Mouse (Mus musculus) myocyte (in vitro differentiated cells): Measurements from ENCODE around the gene Il9r. TPM values are rescaled to one million over a fixed set of nuclear protein-coding genes. Genes with fewer than 3 reads are reported as not detected.

ENCODE experiments used
- H3K27me3 ChIP-seq: one replicate; pipeline ENCODE4 v1.6.1; 2011; ENCODE audit not compliant: control insufficient read depth, insufficient read depth, insufficient read length
- H3K36me3 ChIP-seq: one replicate; pipeline ENCODE4 v1.6.1; 2011; ENCODE audit not compliant: control insufficient read depth, insufficient read depth
- H3K4me2 ChIP-seq: one replicate; pipeline ENCODE4 v1.6.1; 2011; ENCODE audit warnings: low read depth, control low read depth
- H3K4me3 ChIP-seq: one replicate; pipeline ENCODE4 v1.5.1; 2011; ENCODE audit warnings: mild to moderate bottlenecking, control low read depth, moderate library complexity
- H3K79me2 ChIP-seq: one replicate; pipeline ENCODE4 v1.6.1; 2011; ENCODE audit not compliant: control insufficient read depth, insufficient read depth
- H3ac ChIP-seq: one replicate; pipeline ENCODE4 v1.6.1; 2011; ENCODE audit not compliant: control insufficient read depth, insufficient read length
- CEBPB ChIP-seq: IDR thresholded peaks from 2 replicates; pipeline ENCODE4 v1.6.1; 2011; ENCODE audit warnings: mild to moderate bottlenecking, moderate library complexity; ENCODE audit not compliant: poor library complexity, insufficient read depth, severe bottlenecking
- E2F4 ChIP-seq: IDR thresholded peaks from one replicate; pipeline ENCODE4 v1.6.1; 2011; ENCODE audit warnings: mild to moderate bottlenecking, control low read depth, moderate library complexity; ENCODE audit not compliant: insufficient read depth
- MAX ChIP-seq: IDR thresholded peaks from one replicate; pipeline ENCODE4 v1.6.1; 2011; ENCODE audit warnings: low read depth, mild to moderate bottlenecking, control low read depth
- MYOD1 ChIP-seq, 3 experiments: IDR thresholded peaks; one replicate each; pipeline ENCODE4 v1.6.1; 2011; ENCODE audit warnings: control low read depth in 2 of 3, low read depth in 2 of 3, mild to moderate bottlenecking in 2 of 3, moderate library complexity in 1 of 3; ENCODE audit not compliant: insufficient read length in 2 of 3, control insufficient read depth in 1 of 3
- MYOG ChIP-seq, 3 experiments: IDR thresholded peaks; one replicate each; pipeline ENCODE4 v1.6.1; 2011; ENCODE audit warnings: control low read depth in 2 of 3, low read depth in 2 of 3, mild to moderate bottlenecking in 2 of 3; ENCODE audit not compliant: insufficient read length in 2 of 3, control insufficient read depth in 1 of 3, insufficient read depth in 1 of 3
- POLR2A ChIP-seq: IDR thresholded peaks from one replicate; pipeline ENCODE4 v1.6.1; 2011; ENCODE audit warnings: low read depth, mild to moderate bottlenecking, control low read depth, moderate library complexity; ENCODE audit not compliant: insufficient read length
- POLR2AphosphoS2 ChIP-seq: IDR thresholded peaks from one replicate; pipeline ENCODE4 v1.6.1; 2011; ENCODE audit warnings: low read depth, control low read depth; ENCODE audit not compliant: insufficient read length
- REST ChIP-seq: IDR thresholded peaks from one replicate; pipeline ENCODE4 v1.6.1; 2011; ENCODE audit warnings: mild to moderate bottlenecking, control low read depth, moderate library complexity; ENCODE audit not compliant: insufficient read depth, insufficient read length
- SRF ChIP-seq: IDR thresholded peaks from one replicate; pipeline ENCODE4 v1.6.1; 2011; ENCODE audit warnings: low read depth; ENCODE audit not compliant: control insufficient read depth, insufficient read length
- TCF12 ChIP-seq: IDR thresholded peaks from one replicate; pipeline ENCODE4 v1.6.1; 2011; ENCODE audit warnings: mild to moderate bottlenecking, control low read depth; ENCODE audit not compliant: poor library complexity, insufficient read depth, severe bottlenecking
- TCF3 ChIP-seq: IDR thresholded peaks from one replicate; pipeline ENCODE4 v1.6.1; 2011; ENCODE audit warnings: low read depth, control low read depth; ENCODE audit not compliant: insufficient read length
- USF1 ChIP-seq: IDR thresholded peaks from one replicate; pipeline ENCODE4 v1.6.1; 2011; ENCODE audit warnings: low read depth, mild to moderate bottlenecking, control low read depth, moderate library complexity
- polyA plus RNA-seq: library from polyadenylated mRNA; unstranded; fragments of >200 nt; fragmentation: generic; extraction: Trizol; gene quantifications from one replicate; pipeline ENCODE4 v1.2.1, GENCODE M21; 2012; ENCODE audit warnings: missing spikeins

Il9r gene
- polyA plus RNA-seq, 1 experiment = 0.01 TPM

- Histone ChIP-seq H3K4me3 (no peak overlapping the region), H3K36me3 (peaks cover 24% of the 10 kb centered on the region), H3K79me2 (no peaks in the 10 kb centered on the region), H3K4me2 (no peak overlapping the region), H3ac (no peak overlapping the region), H3K27me3 (no peaks in the 10 kb centered on the region)
- TF ChIP-seq POLR2A (no peak), USF1 (no peak), E2F4 (no peak), POLR2AphosphoS2 (no peak), TCF3 (no peak), CEBPB (no peak), REST (no peak), SRF (no peak), TCF12 (no peak), MYOG (IDR thresholded peaks at IDR 0.05; ENCODE audit: control insufficient read depth in 1 of 3, insufficient read depth in 1 of 3, insufficient read length in 2 of 3, low read depth in 2 of 3) (no peak), MAX (no peak), MYOD1 (IDR thresholded peaks at IDR 0.05; ENCODE audit: control insufficient read depth in 1 of 3, insufficient read length in 2 of 3, low read depth in 2 of 3) (no peak)
Measured at GRCm38 (mm10) chr11:32238093-32238860, 38.2 kb upstream of the Il9r start.

DNA sequence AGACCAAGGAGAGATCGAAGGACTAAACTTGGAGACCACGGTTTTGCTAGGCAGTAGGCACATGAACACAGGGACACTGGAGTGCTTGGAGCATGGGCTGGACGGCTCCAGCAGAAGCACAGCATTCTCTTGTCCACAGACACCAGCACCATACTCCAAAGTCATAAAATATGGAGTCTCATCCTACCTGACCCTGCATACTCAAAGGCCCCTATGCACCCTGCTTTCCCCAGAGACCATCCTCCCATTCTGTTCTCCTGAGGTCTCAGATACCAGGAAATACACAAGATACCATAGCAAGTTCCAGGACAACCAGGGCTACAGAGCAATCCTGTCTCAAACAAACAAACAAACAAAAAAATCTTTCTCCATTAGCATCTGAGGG lies 37.3 kb upstream of the Il9r start:
- H3K79me2 ChIP-seq = no peaks in the 10 kb centered on the region
- TF ChIP-seq CEBPB (no peak), POLR2A (no peak), TCF12 (no peak), TCF3 (no peak), MYOG (IDR thresholded peaks at IDR 0.05; ENCODE audit: control insufficient read depth in 1 of 3, insufficient read depth in 1 of 3, insufficient read length in 2 of 3, low read depth in 2 of 3) (no peak), MYOD1 (IDR thresholded peaks at IDR 0.05; ENCODE audit: control insufficient read depth in 1 of 3, insufficient read length in 2 of 3, low read depth in 2 of 3) (no peak), E2F4 (no peak), POLR2AphosphoS2 (no peak), USF1 (no peak), SRF (no peak), REST (no peak), MAX (no peak)
- no peaks in the 10 kb centered on the region for H3K27me3 ChIP-seq
- no peak overlapping the region for H3K4me3 ChIP-seq
- H3K36me3 ChIP-seq = peaks cover 31% of the 10 kb centered on the region
- no peak overlapping the region for H3ac ChIP-seq
- H3K4me2 ChIP-seq = no peak overlapping the region

GRCm38 (mm10) chr11:32236712-32237410 lies 36.8 kb upstream of the Il9r start:
- Histone ChIP-seq H3K4me2 (no peak overlapping the region), H3K36me3 (peaks cover 36% of the 10 kb centered on the region), H3K4me3 (no peak overlapping the region), H3K27me3 (no peaks in the 10 kb centered on the region), H3ac (no peak overlapping the region), H3K79me2 (no peaks in the 10 kb centered on the region)
- TF ChIP-seq MAX (no peak), REST (no peak), CEBPB (no peak), MYOG (IDR thresholded peaks at IDR 0.05; ENCODE audit: control insufficient read depth in 1 of 3, insufficient read depth in 1 of 3, insufficient read length in 2 of 3, low read depth in 2 of 3) (no peak), SRF (no peak), TCF12 (no peak), MYOD1 (IDR thresholded peaks at IDR 0.05; ENCODE audit: control insufficient read depth in 1 of 3, insufficient read length in 2 of 3, low read depth in 2 of 3) (no peak), TCF3 (no peak)

DNA sequence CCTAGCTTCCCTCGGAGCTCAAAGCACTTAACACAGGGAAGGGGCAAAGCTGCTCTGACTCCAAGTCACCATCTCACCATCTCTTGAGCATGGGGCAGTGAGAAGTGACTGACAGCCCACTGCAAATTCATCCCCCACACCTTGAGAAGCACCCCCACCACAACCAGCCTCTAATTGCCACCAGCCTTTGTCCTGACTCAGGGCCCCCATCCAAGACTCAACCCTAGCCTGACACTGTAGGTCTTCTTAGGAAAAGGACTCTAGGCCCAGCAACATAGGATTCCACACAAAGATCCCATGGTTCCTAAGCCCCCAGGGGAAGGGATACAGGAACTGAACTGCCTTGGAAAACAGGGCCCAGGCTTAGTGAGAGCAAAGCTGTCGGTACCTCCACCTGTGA lies 36.1 kb upstream of the Il9r start:
- Histone ChIP-seq H3K4me2 (no peak overlapping the region), H3K4me3 (no peak overlapping the region), H3K27me3 (no peaks in the 10 kb centered on the region), H3K79me2 (no peaks in the 10 kb centered on the region), H3K36me3 (peaks cover 33% of the 10 kb centered on the region), H3ac (no peak overlapping the region)
- TF ChIP-seq MYOG (IDR thresholded peaks at IDR 0.05; ENCODE audit: control insufficient read depth in 1 of 3, insufficient read depth in 1 of 3, insufficient read length in 2 of 3, low read depth in 2 of 3) (no peak), CEBPB (no peak), MYOD1 (IDR thresholded peaks at IDR 0.05; ENCODE audit: control insufficient read depth in 1 of 3, insufficient read length in 2 of 3, low read depth in 2 of 3) (no peak), POLR2A (no peak), SRF (no peak)
